Mouse (Mus musculus) CH12.LX (cell line): ENCODE results near the gene Zbtb44. TPM values are rescaled to one million over a fixed set of nuclear protein-coding genes. Genes with fewer than 3 reads are reported as not detected.

Experiments used
- DNase-seq: peaks from one replicate; pipeline ENCODE4 v3.0.0-alpha.2; 2013; ENCODE audit errors: extremely low read depth
- H3K27ac ChIP-seq: 2 replicates; pipeline ENCODE4 v1.5.1; 2012; ENCODE audit warnings: low read depth, mild to moderate bottlenecking, control low read depth, moderate library complexity; ENCODE audit not compliant: insufficient read depth
- H3K27me3 ChIP-seq: replicated peaks from 2 replicates; pipeline ENCODE3; 2012; ENCODE audit warnings: inconsistent platforms
- H3K36me3 ChIP-seq, 2 experiments: replicated peaks in 1 of 2; 2 replicates each; pipeline versions ENCODE3 to v1.6.1; 2012; ENCODE audit warnings: inconsistent platforms in 1 of 2, low read length in 1 of 2, mild to moderate bottlenecking in 1 of 2, mixed read lengths in 1 of 2, moderate library complexity in 1 of 2; ENCODE audit not compliant: control insufficient read depth in 1 of 2, insufficient read depth in 1 of 2
- H3K4me1 ChIP-seq, 2 experiments: 2 replicates each; pipeline ENCODE4 v1.6.1; 2012; ENCODE audit warnings: inconsistent platforms in 1 of 2, moderate library complexity in 1 of 2; ENCODE audit not compliant: insufficient read depth in 2 of 2, control insufficient read depth in 1 of 2
- H3K4me2 ChIP-seq: 2 replicates; pipeline ENCODE4 v1.6.1; 2012; ENCODE audit warnings: low read depth, mild to moderate bottlenecking, control low read depth; ENCODE audit not compliant: poor library complexity, insufficient read depth, severe bottlenecking
- H3K4me3 ChIP-seq, 3 experiments: fragments of 150-350 bp in 1 of 3; sonication (generic) in 1 of 3; replicated peaks in 1 of 3; 2 replicates each; pipeline versions ENCODE3 to v1.5.1; 2011 to 2012; ENCODE audit warnings: low read depth in 2 of 3, low read length in 2 of 3, mild to moderate bottlenecking in 2 of 3, moderate library complexity in 2 of 3, control low read depth in 1 of 3, improper control_type of control experiment in 1 of 3, inconsistent platforms in 1 of 3, mixed read lengths in 1 of 3; ENCODE audit not compliant: poor library complexity in 1 of 3
- H3K79me2 ChIP-seq: replicated peaks from 2 replicates; pipeline ENCODE4 v1.6.1; 2012; ENCODE audit warnings: mild to moderate bottlenecking, moderate library complexity; ENCODE audit not compliant: control insufficient read depth, poor library complexity, insufficient read depth, severe bottlenecking; ENCODE audit errors: extremely low read depth
- H3K9ac ChIP-seq: 2 replicates; pipeline ENCODE4 v1.6.1; 2012; ENCODE audit warnings: low read depth, mild to moderate bottlenecking, control low read depth, moderate library complexity; ENCODE audit not compliant: insufficient read depth
- H3K9me3 ChIP-seq: replicated peaks from 2 replicates; pipeline ENCODE3; 2012; ENCODE audit warnings: low read length, inconsistent platforms, mixed read lengths
- CHD1 ChIP-seq: IDR thresholded peaks from 2 replicates; pipeline ENCODE4 v1.6.1; 2012; ENCODE audit warnings: low read depth, low read length, improper control_type of control experiment, inconsistent platforms
- ELF1 ChIP-seq: IDR thresholded peaks from 2 replicates; pipeline ENCODE4 v1.6.1; 2014; ENCODE audit warnings: low read depth, mild to moderate bottlenecking, inconsistent platforms, low read length, improper control_type of control experiment
- ETS1 ChIP-seq: conservative IDR thresholded peaks from 2 replicates; pipeline ENCODE4 v1.6.1; 2012; ENCODE audit warnings: low read depth, mild to moderate bottlenecking, inconsistent platforms, low read length, improper control_type of control experiment, moderate library complexity
- HCFC1 ChIP-seq: IDR thresholded peaks from 2 replicates; pipeline ENCODE4 v1.6.1; 2012; ENCODE audit warnings: low read depth, mild to moderate bottlenecking, inconsistent platforms, low read length, improper control_type of control experiment
- JUN ChIP-seq: IDR thresholded peaks from 2 replicates; pipeline ENCODE4 v1.6.1; 2011; ENCODE audit warnings: low read depth, mild to moderate bottlenecking, low read length, improper control_type of control experiment, moderate library complexity; ENCODE audit not compliant: insufficient read depth
- KAT2A ChIP-seq: IDR thresholded peaks from 2 replicates; pipeline ENCODE4 v1.6.1; 2012; ENCODE audit warnings: low read length, improper control_type of control experiment, inconsistent platforms; ENCODE audit not compliant: insufficient replicate concordance
- MAFK ChIP-seq: IDR thresholded peaks from 2 replicates; pipeline ENCODE4 v1.6.1; 2011; ENCODE audit warnings: low read length, improper control_type of control experiment; ENCODE audit not compliant: insufficient replicate concordance
- MAZ ChIP-seq: IDR thresholded peaks from 2 replicates; pipeline ENCODE4 v1.6.1; 2012; ENCODE audit warnings: low read depth, mild to moderate bottlenecking, inconsistent platforms, low read length, improper control_type of control experiment, moderate library complexity
- NRF1 ChIP-seq: IDR thresholded peaks from 2 replicates; pipeline ENCODE4 v1.6.1; 2014; ENCODE audit warnings: low read depth, mild to moderate bottlenecking, inconsistent platforms, low read length, improper control_type of control experiment, moderate library complexity
- POLR2AphosphoS2 ChIP-seq: IDR thresholded peaks from 2 replicates; pipeline ENCODE4 v1.6.1; 2011; ENCODE audit warnings: low read depth, low read length, improper control_type of control experiment
- RCOR1 ChIP-seq: conservative IDR thresholded peaks from 2 replicates; pipeline ENCODE4 v1.6.1; 2012; ENCODE audit warnings: low read depth, mild to moderate bottlenecking, inconsistent platforms, low read length, improper control_type of control experiment
- SMC3 ChIP-seq: IDR thresholded peaks from 2 replicates; pipeline ENCODE4 v1.6.1; 2011; ENCODE audit warnings: low read depth, low read length, improper control_type of control experiment
- USF1 ChIP-seq: IDR thresholded peaks from 2 replicates; pipeline ENCODE4 v1.6.1; 2014; ENCODE audit warnings: low read depth, mild to moderate bottlenecking, inconsistent platforms, low read length, improper control_type of control experiment
- ZC3H11A ChIP-seq: IDR thresholded peaks from 2 replicates; pipeline ENCODE4 v1.6.1; 2012; ENCODE audit warnings: low read depth, mild to moderate bottlenecking, inconsistent platforms, low read length, improper control_type of control experiment
- ZMIZ1 ChIP-seq: IDR thresholded peaks from 2 replicates; pipeline ENCODE4 v1.6.1; 2012; ENCODE audit warnings: low read depth, mild to moderate bottlenecking, inconsistent platforms, low read length, improper control_type of control experiment
- dilution Hi-C: fragments of 300-500 bp; cut with MboI; formaldehyde crosslinking; loops from 2 replicates; pipeline ENCODE4 v1.14.3; 2020; ENCODE audit warnings: low sequenced_read_pairs; ENCODE audit not compliant: extremely low pct_unique_long_range_greater_than_20kb, extremely low pct_ligation_motif_present
- in situ Hi-C: fragments of 300-500 bp; cut with MboI; formaldehyde crosslinking; loops from 3 replicates; pipeline ENCODE4 v1.14.3; 2019; ENCODE audit warnings: low sequenced_read_pairs, low pct_ligation_motif_present, low pct_unique_long_range_greater_than_20kb, mixed read lengths
- polyA plus RNA-seq: library from polyadenylated mRNA; unstranded; fragments of >175 nt; gene quantifications from 2 replicates; pipeline ENCODE4 v1.2.1, GENCODE M21; 2012; ENCODE audit warnings: low read depth; ENCODE audit not compliant: insufficient read length
- total RNA-seq, 2 experiments: library from RNA; depleted of rRNA; stranded (reverse); fragments of 300-350 nt in 1 of 2; fragments of >200 nt in 1 of 2; gene quantifications; 2 replicates each; pipeline ENCODE4 v1.2.3; 2012 to 2014

Gene Zbtb44
- total and polyA plus RNA-seq, 3 experiments, result 9.1 to 14.3 (median 14.0) TPM

DNA sequence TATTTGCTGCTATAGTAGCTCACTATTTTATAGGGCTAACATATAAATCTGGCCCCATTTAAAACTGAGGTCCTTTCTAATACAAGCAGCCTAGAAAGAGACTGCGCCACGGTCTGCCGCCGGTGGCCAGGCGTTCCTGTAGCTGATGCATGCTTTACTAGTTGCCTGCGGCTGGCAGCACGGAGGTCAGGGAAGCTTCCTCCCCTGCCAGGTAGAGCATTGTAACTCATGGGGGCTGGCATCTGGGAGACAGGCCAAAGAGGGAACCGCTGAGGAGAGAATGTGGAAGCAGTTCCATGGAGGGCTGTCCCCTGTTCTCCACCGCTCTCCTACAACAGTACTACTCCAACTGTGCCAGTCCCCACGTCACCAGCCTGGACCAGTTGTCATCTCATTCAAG lies 44.4 kb downstream of the Zbtb44 start:
- H3K4me2 ChIP-seq, result no peak overlapping the region
- H3K79me2 ChIP-seq, result no peaks in the 10 kb centered on the region
- DNase-seq, result no peak
- in situ Hi-C loops (no loop called here), dilution Hi-C loops (no loop called here)
- no peak overlapping the region for H3K27ac ChIP-seq
- H3K4me1 ChIP-seq, result no peaks in the 10 kb centered on the region
- no peak for TF ChIP-seq MAZ
- H3K27me3 ChIP-seq, result no peaks in the 10 kb centered on the region
- H3K9me3 ChIP-seq, result no peaks in the 10 kb centered on the region
- H3K9ac ChIP-seq, result no peak overlapping the region
- no peak overlapping the region for H3K4me3 ChIP-seq
- peaks cover 0 to 18% of the 10 kb centered on the region in 2 experiments for H3K36me3 ChIP-seq

- no peak overlapping the region for H3K4me2 ChIP-seq
- dilution Hi-C loops (no loop called here), in situ Hi-C loops (no loop called here)
- no peaks in the 10 kb centered on the region for H3K9me3 ChIP-seq
- H3K4me1 ChIP-seq, result peaks cover 0 to 7% of the 10 kb centered on the region in 2 experiments; a peak in 2 of 4 replicates
- H3K9ac ChIP-seq, result no peak overlapping the region
- DNase-seq, result no peak
- TF ChIP-seq ZMIZ1 (no peak), CHD1 (no peak), NRF1 (no peak), MAFK (no peak), ETS1 (no peak), ZC3H11A (no peak), ELF1 (no peak), POLR2AphosphoS2 (no peak), HCFC1 (no peak), RCOR1 (no peak), MAZ (no peak), SMC3 (no peak), USF1 (no peak), KAT2A (no peak), JUN (no peak)
- no peaks in the 10 kb centered on the region for H3K79me2 ChIP-seq
- H3K4me3 ChIP-seq, result no peak overlapping the region
- H3K27me3 ChIP-seq, result no peaks in the 10 kb centered on the region
- peaks cover 0 to 8% of the 10 kb centered on the region in 2 experiments for H3K36me3 ChIP-seq
- H3K27ac ChIP-seq, result no peak overlapping the region
Observed at GRCm38 (mm10) chr9:31080726-31081125, 50.3 kb downstream of the Zbtb44 start.
